Mouse (Mus musculus) erythroblast, embryonic 14.5 days (primary cell): ENCODE results near the gene Gm9. TPM values are rescaled to one million over a fixed set of nuclear protein-coding genes. Genes with fewer than 3 reads are reported as not detected.
"Not testable (repeated sequence)": the region's sequence is repeated elsewhere in the genome, so short reads cannot be mapped to it uniquely, and the experiment has no call there.

ENCODE experiments used
- H3K27me3 ChIP-seq: 2 replicates; pipeline ENCODE4 v1.6.1; 2012; ENCODE audit warnings: inconsistent platforms; ENCODE audit not compliant: control insufficient read depth
- H3K36me3 ChIP-seq: 2 replicates; pipeline ENCODE4 v1.6.1; 2012; ENCODE audit warnings: mild to moderate bottlenecking, inconsistent platforms; ENCODE audit not compliant: control insufficient read depth
- H3K4me1 ChIP-seq: 2 replicates; pipeline ENCODE4 v1.6.1; 2012; ENCODE audit warnings: inconsistent platforms; ENCODE audit not compliant: control insufficient read depth
- H3K4me3 ChIP-seq: replicated peaks from 2 replicates; pipeline ENCODE3; 2012; ENCODE audit warnings: moderate library complexity, mild to moderate bottlenecking, inconsistent platforms
- H3K9me3 ChIP-seq: 2 replicates; pipeline ENCODE4 v1.6.1; 2012; ENCODE audit warnings: low read length, inconsistent platforms, mixed read lengths; ENCODE audit not compliant: control insufficient read depth
- GATA1 ChIP-seq: IDR thresholded peaks from 2 replicates; pipeline ENCODE4 v1.6.1; 2012; ENCODE audit warnings: low read length, inconsistent platforms, mixed read lengths
- TAL1 ChIP-seq: IDR thresholded peaks from 3 replicates; pipeline ENCODE4 v1.6.1; 2012; ENCODE audit warnings: low read length, inconsistent platforms, mixed read lengths
- polyA plus RNA-seq: library from polyadenylated mRNA; stranded (reverse); fragments of >175 nt; gene quantifications from 2 replicates; pipeline ENCODE4 v1.2.3, GENCODE M21; 2012

The Gm9 gene
- not detected in 2 replicates for polyA plus RNA-seq

GRCm38 (mm10) chrX:37210941-37211340 is at the start of gene Gm9:
Gene Gm9 (minus strand): TSS chrX:37211041.
- Histone ChIP-seq H3K27me3 (no peaks in the 10 kb centered on the region), H3K4me3 (no peak within 1 kb of the TSS), H3K4me1 (no peaks in the 10 kb centered on the region), H3K9me3 (peaks cover 2% of the 10 kb centered on the region; the same call in 1 of the 2 replicates), H3K36me3 (no peaks in the 10 kb centered on the region)
- TF ChIP-seq TAL1 (no peak), GATA1 (no peak)

GRCm38 (mm10) chrX:37249619-37250018 is 38.8 kb upstream of the Gm9 start, which contains the start of gene Rhox3a:
Gene Rhox3a (plus strand): TSS chrX:37249919.
- H3K27me3 ChIP-seq, H3K36me3 ChIP-seq, H3K9me3 ChIP-seq, H3K4me1 ChIP-seq, H3K4me3 ChIP-seq: not testable (repeated sequence)

- not testable (repeated sequence) for H3K4me3 ChIP-seq, H3K9me3 ChIP-seq, H3K36me3 ChIP-seq, H3K27me3 ChIP-seq, H3K4me1 ChIP-seq
Observed at GRCm38 (mm10) chrX:37244676-37245075, 33.8 kb upstream of the Gm9 start, which contains the start of gene Rhox2a. Gene Rhox2a (plus strand): TSS chrX:37244976.

DNA sequence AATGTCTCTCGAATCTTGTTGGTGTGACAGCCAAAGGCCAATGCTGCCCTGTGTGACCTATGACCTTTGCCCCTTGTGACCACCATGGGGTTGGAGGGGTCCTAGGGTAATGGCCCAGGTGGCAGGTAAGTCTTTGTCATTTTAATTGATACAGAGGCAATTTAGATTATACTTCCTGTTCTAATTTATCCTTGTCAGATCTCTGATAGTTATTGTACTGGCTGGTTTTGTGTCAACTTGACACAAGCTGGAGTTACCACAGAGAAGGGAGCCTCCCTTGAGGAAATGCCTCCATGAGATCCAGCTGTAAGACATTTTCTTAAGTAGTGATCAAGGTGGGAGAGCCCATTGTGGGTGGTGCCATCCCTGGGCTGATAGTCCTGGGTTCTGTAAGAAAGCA is 11.3 kb upstream of the Gm9 start, which contains the start of gene Rhox1:
TSS of gene Rhox1 (minus strand) at position 101 of the 400 bp plus-strand sequence.
- H3K9me3 ChIP-seq, H3K4me3 ChIP-seq, H3K4me1 ChIP-seq, H3K36me3 ChIP-seq, H3K27me3 ChIP-seq: not testable (repeated sequence)

DNA sequence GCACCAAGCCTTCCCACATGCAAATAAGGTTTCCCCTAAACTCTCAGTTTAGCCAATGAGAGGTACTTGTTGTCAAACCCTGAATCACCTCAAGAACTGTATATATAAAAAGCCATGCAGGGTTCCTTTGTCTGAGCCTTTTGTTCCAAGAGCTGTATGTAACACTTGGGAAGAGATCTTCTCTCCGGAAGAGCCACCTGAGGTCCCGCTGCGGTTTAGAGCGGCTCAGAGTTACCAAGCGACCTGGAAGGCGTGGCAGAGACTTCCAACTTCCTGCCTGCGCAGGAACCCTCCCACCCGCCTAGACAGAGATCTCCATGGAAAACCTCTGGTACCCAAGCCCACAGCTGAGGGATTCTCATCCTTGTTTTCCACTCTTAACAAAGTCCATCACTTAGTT is 12.2 kb downstream of the Gm9 start:
- Histone ChIP-seq H3K4me1 (no peaks in the 10 kb centered on the region), H3K9me3 (no peaks in the 10 kb centered on the region), H3K36me3 (no peaks in the 10 kb centered on the region), H3K4me3 (no peak overlapping the region), H3K27me3 (no peaks in the 10 kb centered on the region)
- TF ChIP-seq GATA1 (no peak), TAL1 (no peak)

GRCm38 (mm10) chrX:37191744-37192379 is 19.0 kb downstream of the Gm9 start:
- peaks cover 12% of the 10 kb centered on the region for H3K9me3 ChIP-seq
- peaks cover 14% of the 10 kb centered on the region for H3K4me1 ChIP-seq
- no peak for TF ChIP-seq GATA1
- TF ChIP-seq TAL1, result no peak
- H3K4me3 ChIP-seq, result peak overlapping the region; percentile 83
- no peaks in the 10 kb centered on the region; the same call in 1 of the 2 replicates for H3K27me3 ChIP-seq
- peaks cover 3% of the 10 kb centered on the region; the same call in 1 of the 2 replicates for H3K36me3 ChIP-seq

DNA sequence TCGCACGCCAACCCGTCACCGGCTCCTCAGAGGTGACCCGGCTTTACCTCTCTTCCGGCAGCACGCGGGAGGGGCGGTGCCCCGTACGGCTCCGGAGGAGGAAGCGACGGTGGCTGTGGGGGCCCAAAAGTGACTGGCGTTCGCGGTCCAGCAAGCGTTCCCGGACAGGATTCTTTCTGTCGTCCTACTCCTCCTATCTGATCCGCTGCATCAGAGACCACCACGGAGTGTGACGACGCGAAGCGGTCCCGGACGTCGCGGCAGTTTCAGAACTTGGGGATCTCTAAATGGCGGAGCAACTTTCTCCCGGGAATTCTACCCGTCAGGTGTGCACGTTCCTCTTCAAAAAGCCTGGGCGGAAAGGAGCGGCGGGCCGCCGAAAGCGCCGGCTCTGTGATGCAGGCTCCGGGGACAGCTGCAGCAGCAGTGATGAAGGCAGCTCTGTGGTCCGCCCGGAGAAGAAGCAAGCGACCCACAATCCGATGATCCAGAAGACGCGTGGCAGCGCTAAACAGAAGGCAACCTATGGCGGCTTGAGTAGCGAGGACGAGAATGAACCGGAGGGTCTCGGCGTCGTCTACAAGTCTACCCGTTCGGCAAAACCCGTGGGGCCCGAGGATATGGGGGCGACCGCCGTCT is 19.6 kb downstream of the Gm9 start, which contains the start of the genes Ndufa1 and Rnf113a1:
TSS of gene Ndufa1 (minus strand) at position 59 of the 639 bp plus-strand sequence.
TSS of gene Rnf113a1 (plus strand) at position 141 of the 639 bp plus-strand sequence.
- TF ChIP-seq TAL1 (no peak), GATA1 (no peak)
- Histone ChIP-seq H3K36me3 (peaks cover 3% of the 10 kb centered on the region; the same call in 1 of the 2 replicates), H3K4me1 (peaks cover 14% of the 10 kb centered on the region), H3K4me3 (peak within 1 kb of the TSS; percentile 83), H3K27me3 (no peaks in the 10 kb centered on the region; the same call in 1 of the 2 replicates), H3K9me3 (peaks cover 12% of the 10 kb centered on the region)

- peak overlapping the region; percentile 83 for H3K4me3 ChIP-seq
- H3K36me3 ChIP-seq, result peaks cover 3% of the 10 kb centered on the region; the same call in 1 of the 2 replicates
- peaks cover 14% of the 10 kb centered on the region for H3K4me1 ChIP-seq
- TF ChIP-seq TAL1 (no peak), GATA1 (no peak)
- peaks cover 12% of the 10 kb centered on the region for H3K9me3 ChIP-seq
- no peaks in the 10 kb centered on the region; the same call in 1 of the 2 replicates for H3K27me3 ChIP-seq
Observed at GRCm38 (mm10) chrX:37190755-37191104, 20.1 kb downstream of the Gm9 start.

DNA sequence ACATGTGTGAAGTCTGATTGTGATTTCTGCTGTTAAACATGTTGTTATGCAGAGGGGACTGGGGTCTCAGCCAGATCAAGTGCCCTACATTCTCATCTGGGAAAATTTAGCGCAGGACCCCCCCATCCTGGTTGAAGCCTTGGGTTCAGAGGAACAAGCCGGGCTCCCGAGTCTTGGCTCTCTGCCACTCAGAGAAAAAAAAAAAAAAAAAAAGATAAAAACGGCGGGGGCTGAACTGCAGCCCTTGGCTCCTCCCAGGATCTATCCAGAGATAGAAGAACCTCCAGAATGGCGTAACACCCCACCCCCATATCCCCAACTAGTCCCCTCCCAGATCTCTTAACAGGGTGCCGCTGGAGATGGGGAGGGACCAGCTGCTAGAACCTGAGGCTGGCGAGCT is 26.4 kb downstream of the Gm9 start:
- not testable (repeated sequence) for H3K36me3 ChIP-seq

DNA sequence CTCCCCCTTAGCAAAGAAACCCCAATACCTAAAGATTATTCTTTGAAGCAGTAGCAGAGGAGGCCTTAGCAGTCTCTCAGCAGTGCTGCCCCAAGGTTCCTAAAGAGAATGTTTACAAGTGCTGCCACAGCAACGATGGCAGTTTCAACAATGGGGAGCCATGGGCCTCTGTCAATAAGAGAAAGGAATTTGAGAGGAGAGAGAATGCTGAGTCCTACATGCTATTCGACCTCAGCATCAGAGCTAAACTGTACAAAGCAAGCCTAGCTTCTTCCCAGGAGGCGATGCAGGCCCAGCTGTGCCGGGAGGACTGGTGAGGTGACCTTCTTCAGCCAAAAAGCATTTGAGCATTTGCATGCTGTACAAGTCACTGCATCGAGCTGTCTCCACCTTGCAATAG is 42.1 kb downstream of the Gm9 start, which contains the start of gene Akap14:
TSS of gene Akap14 (minus strand) at position 101 of the 400 bp plus-strand sequence.
- TF ChIP-seq GATA1 (no peak), TAL1 (no peak)
- no peaks in the 10 kb centered on the region for H3K36me3 ChIP-seq
- H3K4me1 ChIP-seq, result no peaks in the 10 kb centered on the region
- H3K9me3 ChIP-seq, result no peaks in the 10 kb centered on the region
- no peak within 1 kb of the TSS for H3K4me3 ChIP-seq
- no peaks in the 10 kb centered on the region for H3K27me3 ChIP-seq

More for the DNA sequence above, 26.4 kb downstream of the Gm9 start:
- not testable (repeated sequence) for H3K4me3 ChIP-seq, H3K9me3 ChIP-seq, H3K27me3 ChIP-seq, H3K4me1 ChIP-seq
